Mouse (Mus musculus) olfactory bulb, adult 2 months (tissue): ENCODE measurements around the gene Mmaa. TPM values are rescaled to one million over a fixed set of nuclear protein-coding genes. Genes with fewer than 3 reads are reported as not detected.

Source experiments
- H3K27ac ChIP-seq: fragments of 200-500 bp; 2 replicates; pipeline ENCODE4 v1.5.1; 2012; ENCODE audit warnings: low read depth, low read length; ENCODE audit not compliant: insufficient read depth
- H3K4me1 ChIP-seq: fragments of 200-500 bp; 2 replicates; pipeline ENCODE4 v1.6.1; 2012; ENCODE audit warnings: low read length; ENCODE audit not compliant: control insufficient read depth, insufficient read depth
- H3K4me3 ChIP-seq: fragments of 200-500 bp; 2 replicates; pipeline ENCODE4 v1.5.1; 2012; ENCODE audit warnings: mild to moderate bottlenecking, low read depth, low read length, moderate library complexity; ENCODE audit not compliant: insufficient read depth
- CTCF ChIP-seq: fragments of 200-500 bp; IDR thresholded peaks from 2 replicates; pipeline ENCODE4 v1.5.1; 2012; ENCODE audit warnings: low read depth, mild to moderate bottlenecking, low read length, moderate library complexity; ENCODE audit not compliant: insufficient read depth
- POLR2A ChIP-seq: fragments of 200-500 bp; IDR thresholded peaks from 2 replicates; pipeline ENCODE4 v1.6.1; 2012; ENCODE audit warnings: mild to moderate bottlenecking, low read depth, low read length, moderate library complexity; ENCODE audit not compliant: insufficient read depth
- WGBS: fragments of 180-500 bp; shearing (Covaris S2); methylation state at CpG from one replicate; pipeline ENCODE4 v1.1.7; 2018; 5-methylcytosine and 5-hydroxymethylcytosine counted together
- polyA plus RNA-seq: library from polyadenylated mRNA; stranded (reverse); fragments of >200 nt; gene quantifications from 2 replicates; pipeline ENCODE4 v1.2.4, GENCODE M21; 2012; ENCODE audit warnings: low replicate concordance; ENCODE audit not compliant: missing spikeins, insufficient read depth, insufficient read length

The Mmaa gene
- polyA plus RNA-seq: not detected in 2 replicates

GRCm38 (mm10) chr8:79294610-79295275 lies at the start of gene Mmaa:
Gene Mmaa, minus strand, starts transcription at chr8:79294937.
- TF ChIP-seq CTCF: peak; percentile 6; the same call in 1 of the 2 replicates
- TF ChIP-seq POLR2A: peak; percentile 87
- whole genome bisulfite sequencing: under 1% methylated on average over 73 of the region's 74 CpGs
- Histone ChIP-seq H3K27ac (peak within 1 kb of the TSS; percentile 89), H3K4me3 (peak within 1 kb of the TSS; percentile 75), H3K4me1 (peaks cover 4% of the 10 kb centered on the region)

- no peak overlapping the region for H3K27ac ChIP-seq
- no peak for TF ChIP-seq CTCF
- no peak for TF ChIP-seq POLR2A
- whole genome bisulfite sequencing: 93% methylated on average over 8 of the region's 8 CpGs
- H3K4me3 ChIP-seq: no peak overlapping the region
- H3K4me1 ChIP-seq: no peaks in the 10 kb centered on the region
Observed at GRCm38 (mm10) chr8:79341236-79341635, 46.5 kb upstream of the Mmaa start.

GRCm38 (mm10) chr8:79339555-79339954 lies 44.8 kb upstream of the Mmaa start:
- H3K27ac ChIP-seq: no peak overlapping the region
- 62% methylated on average over 9 of the region's 9 CpGs for WGBS
- TF ChIP-seq CTCF: peak; percentile 44
- TF ChIP-seq POLR2A: no peak

GRCm38 (mm10) chr8:79338619-79339018 lies 43.9 kb upstream of the Mmaa start:
- WGBS: 58% methylated on average over 10 of the region's 10 CpGs
- TF ChIP-seq CTCF (no peak), POLR2A (no peak)
- H3K4me3 ChIP-seq: no peak overlapping the region
- H3K27ac ChIP-seq: no peak overlapping the region
- H3K4me1 ChIP-seq: no peaks in the 10 kb centered on the region

More at GRCm38 (mm10) chr8:79339555-79339954, 44.8 kb upstream of the Mmaa start:
- H3K4me3 ChIP-seq: no peak overlapping the region
- no peaks in the 10 kb centered on the region for H3K4me1 ChIP-seq

GRCm38 (mm10) chr8:79332109-79332900 lies 37.6 kb upstream of the Mmaa start:
- 92% methylated on average over 22 of the region's 22 CpGs for WGBS

GRCm38 (mm10) chr8:79331571-79331970 lies 36.8 kb upstream of the Mmaa start:
- no peaks in the 10 kb centered on the region for H3K4me1 ChIP-seq
- WGBS: 90% methylated on average over 2 of the region's 2 CpGs
- no peak overlapping the region for H3K27ac ChIP-seq
- no peak overlapping the region for H3K4me3 ChIP-seq
- TF ChIP-seq POLR2A: no peak
- no peak for TF ChIP-seq CTCF

More at GRCm38 (mm10) chr8:79332109-79332900, 37.6 kb upstream of the Mmaa start:
- Histone ChIP-seq H3K27ac (no peak overlapping the region), H3K4me1 (no peaks in the 10 kb centered on the region), H3K4me3 (no peak overlapping the region)
- TF ChIP-seq CTCF (no peak), POLR2A (no peak)

- WGBS: 77% methylated on average over 9 of the region's 9 CpGs
- Histone ChIP-seq H3K27ac (no peak overlapping the region), H3K4me3 (no peak overlapping the region), H3K4me1 (no peaks in the 10 kb centered on the region)
- no peak for TF ChIP-seq CTCF
- no peak for TF ChIP-seq POLR2A
Observed at GRCm38 (mm10) chr8:79331017-79331416, 36.3 kb upstream of the Mmaa start.

- no peak overlapping the region for H3K4me3 ChIP-seq
- H3K27ac ChIP-seq: no peak overlapping the region
- 87% methylated on average over 2 of the region's 2 CpGs for WGBS
- no peaks in the 10 kb centered on the region for H3K4me1 ChIP-seq
- TF ChIP-seq POLR2A: no peak
Observed at GRCm38 (mm10) chr8:79329735-79330134, 35.0 kb upstream of the Mmaa start.

GRCm38 (mm10) chr8:79329182-79329581 lies 34.4 kb upstream of the Mmaa start:
- no peak overlapping the region for H3K4me3 ChIP-seq
- no peak for TF ChIP-seq POLR2A
- no peak for TF ChIP-seq CTCF
- WGBS: 84% methylated on average over 4 of the region's 4 CpGs
- H3K4me1 ChIP-seq: no peaks in the 10 kb centered on the region
- no peak overlapping the region for H3K27ac ChIP-seq
